Mouse (Mus musculus) embryonic facial prominence, embryonic 11.5 days (tissue): ENCODE results near the gene Slc12a8. TPM values are rescaled to one million over a fixed set of nuclear protein-coding genes. Genes with fewer than 3 reads are reported as not detected.

Experiments
- ATAC-seq: fragments of 200-750 bp; cut with Nextera tagmentation; replicated peaks from 2 replicates; pipeline ENCODE4 v1.8.0; 2017; ENCODE audit warnings: low read depth; ENCODE audit not compliant: insufficient number of reproducible peaks, low FRiP score, low TSS enrichment
- DNase-seq: peaks from one replicate; pipeline ENCODE4 v3.0.0-alpha.2; 2015; ENCODE audit warnings: low spot score
- H3K27ac ChIP-seq: fragments of 300-500 bp; sonication (generic); replicated peaks from 2 replicates; pipeline ENCODE4 v1.5.1; 2014; ENCODE audit warnings: mild to moderate bottlenecking, low read depth, low read length, control low read depth
- H3K27me3 ChIP-seq: fragments of 300-500 bp; sonication (generic); 2 replicates; pipeline ENCODE4 v1.6.1; 2014; ENCODE audit warnings: mild to moderate bottlenecking, low read length, moderate library complexity, mixed read lengths; ENCODE audit not compliant: control insufficient read depth, insufficient read depth
- H3K36me3 ChIP-seq: fragments of 300-500 bp; sonication (generic); replicated peaks from 2 replicates; pipeline ENCODE4 v1.6.1; 2014; ENCODE audit warnings: low read depth, mild to moderate bottlenecking, low read length, moderate library complexity, mixed read lengths; ENCODE audit not compliant: control insufficient read depth, insufficient read depth
- H3K4me1 ChIP-seq: fragments of 300-500 bp; sonication (generic); 2 replicates; pipeline ENCODE4 v1.6.1; 2014; ENCODE audit warnings: low read length, mixed read lengths; ENCODE audit not compliant: control insufficient read depth, insufficient read depth
- H3K4me2 ChIP-seq: fragments of 300-500 bp; sonication (generic); 2 replicates; pipeline ENCODE4 v1.6.1; 2014; ENCODE audit warnings: low read depth, mild to moderate bottlenecking, control low read depth, low read length, moderate library complexity
- H3K4me3 ChIP-seq: fragments of 300-500 bp; sonication (generic); 2 replicates; pipeline ENCODE4 v1.5.1; 2014; ENCODE audit warnings: low read depth, low read length, control low read depth
- H3K9ac ChIP-seq: fragments of 300-500 bp; sonication (generic); replicated peaks from 2 replicates; pipeline ENCODE4 v1.6.1; 2014; ENCODE audit warnings: mild to moderate bottlenecking, control low read depth, low read length
- H3K9me3 ChIP-seq: fragments of 300-500 bp; sonication (generic); replicated peaks from 2 replicates; pipeline ENCODE4 v1.6.1; 2016; ENCODE audit warnings: mild to moderate bottlenecking, low read length, inconsistent platforms, mixed read lengths; ENCODE audit not compliant: control insufficient read depth
- WGBS: fragments of 180-500 bp; shearing (Covaris S2); extraction: QIAGEN DNeasy Blood & Tissue Kit; methylation state at CpG from one replicate; pipeline ENCODE4 v1.1.7; 2014; 5-methylcytosine and 5-hydroxymethylcytosine counted together
- polyA plus RNA-seq: library from polyadenylated mRNA; unstranded; fragments of >200 nt; fragmentation: Nextera tagmentation; extraction: Ambion mirVana; gene quantifications from 2 replicates; pipeline ENCODE4 v1.2.1, GENCODE M21; 2014

The Slc12a8 gene
- polyA plus RNA-seq, 1 experiment from 2014 or later: 0.35 TPM

DNA sequence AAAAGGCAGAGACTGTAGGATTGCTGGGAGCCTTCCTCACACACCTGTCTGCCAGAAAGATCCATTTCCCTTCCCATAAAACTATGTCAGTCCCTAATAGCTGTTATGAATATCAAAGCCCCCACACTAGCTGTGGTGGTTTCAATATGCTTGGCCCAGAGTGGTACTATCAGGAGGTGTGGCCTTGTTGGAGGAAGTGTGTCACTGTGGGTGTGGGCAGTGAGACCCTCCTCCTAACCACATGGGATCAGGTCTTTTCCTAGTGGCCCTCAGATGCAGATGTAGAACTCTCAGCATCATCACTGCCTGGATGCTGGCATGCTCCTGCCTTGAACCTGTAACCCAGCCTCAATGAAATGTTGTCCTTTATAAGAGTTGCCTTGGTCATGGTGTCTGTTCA lies 164.5 kb downstream of the Slc12a8 start:
- ATAC-seq: no peak
- H3K27ac ChIP-seq: no peak overlapping the region
- no peak overlapping the region for H3K4me3 ChIP-seq
- H3K9ac ChIP-seq: no peak overlapping the region
- H3K4me1 ChIP-seq: no peaks in the 10 kb centered on the region
- no peak overlapping the region for H3K4me2 ChIP-seq
- DNase-seq: no peak
- no peaks in the 10 kb centered on the region for H3K36me3 ChIP-seq
- H3K27me3 ChIP-seq: no peaks in the 10 kb centered on the region
- no peaks in the 10 kb centered on the region for H3K9me3 ChIP-seq

DNA sequence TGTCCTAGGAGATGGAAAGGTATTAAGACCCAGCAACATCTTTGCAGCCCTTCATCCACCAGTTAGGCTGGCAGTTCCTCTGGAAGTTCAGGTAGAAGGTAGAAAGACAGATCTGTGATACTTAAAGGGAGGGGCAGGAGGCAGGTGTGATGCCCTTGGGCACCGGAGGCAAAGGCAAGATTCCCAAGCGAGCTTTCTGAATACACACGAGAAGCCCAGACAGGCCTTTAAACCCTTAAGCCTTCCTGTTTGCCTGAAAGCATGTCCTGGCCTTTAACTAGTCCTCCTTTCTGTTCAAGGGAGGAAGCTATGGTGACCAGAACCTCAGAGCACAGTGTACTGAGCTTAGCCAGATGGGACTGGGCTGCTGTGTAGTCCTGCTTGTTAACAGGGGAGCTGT lies 165.5 kb downstream of the Slc12a8 start:
- no peak for DNase-seq
- Histone ChIP-seq H3K27ac (no peak overlapping the region), H3K27me3 (no peaks in the 10 kb centered on the region), H3K9ac (no peak overlapping the region), H3K4me3 (no peak overlapping the region), H3K4me2 (no peak overlapping the region), H3K9me3 (no peaks in the 10 kb centered on the region), H3K36me3 (no peaks in the 10 kb centered on the region), H3K4me1 (no peaks in the 10 kb centered on the region)
- WGBS: 76% methylated on average over 3 of the region's 3 CpGs
- no peak for ATAC-seq

DNA sequence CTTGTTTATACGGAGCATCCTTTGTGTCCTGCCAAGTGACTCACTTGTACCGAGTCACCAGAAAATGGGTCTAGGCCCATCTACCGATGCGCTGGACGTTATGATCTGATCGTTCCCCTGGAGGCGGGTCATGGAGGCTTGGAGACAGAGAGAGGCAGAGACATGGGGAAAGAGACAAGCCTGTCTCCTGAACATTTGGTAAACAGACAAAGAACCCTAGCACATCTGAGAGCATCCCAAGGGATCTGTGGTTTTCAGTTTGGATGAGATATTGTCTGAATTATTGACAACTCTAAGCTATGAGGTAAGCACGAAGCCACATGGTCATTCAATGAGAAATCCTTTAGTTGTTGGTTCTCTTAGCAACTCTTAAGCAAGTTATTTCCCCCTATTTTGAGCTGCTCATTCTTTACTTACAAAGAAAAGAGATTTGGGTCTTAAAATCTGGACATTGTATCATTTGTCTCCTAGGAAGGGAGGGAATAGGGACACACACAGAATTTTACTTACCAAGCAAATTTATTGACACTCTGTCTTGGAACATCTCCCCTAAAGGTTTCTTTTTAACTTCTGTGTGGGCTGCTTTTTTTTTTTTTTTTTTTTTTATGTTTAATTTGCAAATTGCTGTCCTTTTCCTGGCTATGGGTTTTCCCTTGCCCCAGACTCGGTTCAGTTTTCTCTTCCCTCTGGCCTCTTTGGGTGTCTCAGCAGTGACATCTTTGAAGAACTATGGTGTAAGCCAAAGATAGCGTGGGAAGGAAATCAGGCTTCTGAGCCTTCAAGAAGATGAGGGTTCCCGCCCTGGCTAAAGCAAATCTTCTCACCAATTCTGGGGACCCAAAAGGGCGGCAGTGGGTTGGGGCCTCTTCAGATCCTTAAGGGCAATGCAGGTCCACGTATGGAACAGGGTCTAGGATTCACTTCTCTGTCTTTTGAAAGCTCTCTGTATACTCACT lies 166.4 kb downstream of the Slc12a8 start:
- DNase-seq (no peak), ATAC-seq (0 out of 2 replicates have a peak, but pooled peaks have one; percentile 15)
- no peaks in the 10 kb centered on the region for H3K36me3 ChIP-seq
- no peaks in the 10 kb centered on the region for H3K9me3 ChIP-seq
- 66% methylated on average over 13 of the region's 13 CpGs for WGBS
- H3K4me2 ChIP-seq: peak overlapping the region; percentile 94
- no peak overlapping the region for H3K27ac ChIP-seq
- H3K4me1 ChIP-seq: no peaks in the 10 kb centered on the region
- H3K4me3 ChIP-seq: peak overlapping the region; percentile 84
- H3K27me3 ChIP-seq: no peaks in the 10 kb centered on the region
- peak overlapping the region; percentile 90 for H3K9ac ChIP-seq

DNA sequence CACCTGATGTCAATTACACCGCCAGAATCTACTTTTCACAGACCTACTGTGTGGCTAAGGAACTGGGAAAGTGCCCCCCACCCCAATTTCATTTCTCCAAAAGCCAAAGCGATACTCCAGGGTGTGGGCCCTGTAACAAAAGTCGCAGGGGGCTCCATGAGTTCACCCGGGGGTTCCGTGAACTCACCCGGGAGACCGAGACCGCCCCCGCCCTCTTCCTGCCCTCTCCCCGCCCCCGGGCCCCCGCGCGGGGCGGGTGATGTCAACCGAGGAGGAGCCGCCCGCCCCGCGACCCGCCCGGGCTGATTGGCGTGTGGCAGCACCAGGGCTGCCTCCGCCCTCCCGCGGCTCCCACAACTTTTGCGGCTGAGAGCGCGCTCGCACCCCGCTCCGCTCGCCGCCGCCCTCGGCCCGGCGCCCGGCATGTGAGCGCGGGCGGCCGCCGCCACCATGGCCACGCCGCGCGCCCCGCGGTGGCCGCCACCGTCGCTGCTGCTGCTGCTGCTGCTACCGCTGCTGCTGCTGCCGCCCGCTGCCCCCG lies 167.1 kb downstream of the Slc12a8 start, which contains the start of gene Heg1:
TSS of gene Heg1 (plus strand) at position 209 of the 541 bp plus-strand sequence.
- Histone ChIP-seq H3K4me3 (peak within 1 kb of the TSS; percentile 84), H3K27ac (peak within 1 kb of the TSS; percentile 48; the same call in 1 of the 2 replicates), H3K4me2 (peak within 1 kb of the TSS; percentile 94), H3K9ac (peak within 1 kb of the TSS; percentile 90), H3K36me3 (no peaks in the 10 kb centered on the region), H3K27me3 (no peaks in the 10 kb centered on the region), H3K9me3 (no peaks in the 10 kb centered on the region), H3K4me1 (no peaks in the 10 kb centered on the region)
- DNase-seq (peak; percentile 81), ATAC-seq (peak; percentile 74)
- under 1% methylated on average over 45 of the region's 57 CpGs for WGBS

DNA sequence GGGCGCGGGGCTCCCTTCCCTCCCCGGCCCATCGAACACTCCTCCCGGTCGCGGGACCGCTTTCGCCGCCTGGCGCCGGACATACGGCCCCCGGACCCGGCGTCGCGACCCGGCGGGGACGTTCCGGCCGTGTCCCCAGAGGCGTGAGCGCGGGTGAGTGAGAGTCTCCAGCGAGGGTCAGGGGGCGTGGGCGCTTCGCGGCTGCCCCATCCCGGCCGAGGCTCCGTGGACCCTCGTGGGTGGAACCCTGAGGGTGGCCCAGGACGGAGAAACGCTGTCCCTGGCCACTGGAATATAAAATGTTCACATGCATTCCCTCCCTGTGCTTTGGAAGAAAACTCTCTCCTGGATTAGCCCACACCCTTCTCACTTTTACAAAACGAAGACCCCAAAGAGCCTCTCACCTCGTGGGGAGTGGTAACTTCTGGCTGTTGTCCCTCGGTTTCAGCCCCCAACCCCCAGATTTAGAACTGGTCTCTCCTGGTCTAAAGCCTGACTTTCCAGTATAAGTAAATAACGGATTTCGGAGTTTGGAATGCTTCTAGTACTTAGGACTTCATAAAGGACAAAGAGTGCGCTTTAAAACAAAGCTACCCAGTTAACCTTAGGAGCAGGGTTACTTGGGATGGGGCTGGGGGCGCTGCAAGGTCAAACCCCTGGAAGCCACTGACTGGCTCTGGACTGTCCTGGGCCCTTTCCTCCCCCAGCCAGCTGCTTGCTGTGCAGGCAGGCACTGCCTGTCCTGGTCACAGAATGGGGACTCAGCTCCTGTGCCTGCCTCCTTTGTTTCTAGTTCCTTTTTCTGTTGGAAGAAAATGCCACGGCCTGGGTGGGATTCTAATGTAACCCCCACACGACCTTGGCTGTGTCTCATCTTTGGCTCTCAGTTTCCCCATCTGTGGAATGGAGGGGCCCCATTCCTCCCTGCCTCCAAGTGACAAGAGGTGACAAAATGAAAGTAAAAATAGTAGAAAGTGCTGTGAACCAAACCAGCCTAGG lies 167.9 kb downstream of the Slc12a8 start:
- under 1% methylated on average over 44 of the region's 46 CpGs for WGBS

DNA sequence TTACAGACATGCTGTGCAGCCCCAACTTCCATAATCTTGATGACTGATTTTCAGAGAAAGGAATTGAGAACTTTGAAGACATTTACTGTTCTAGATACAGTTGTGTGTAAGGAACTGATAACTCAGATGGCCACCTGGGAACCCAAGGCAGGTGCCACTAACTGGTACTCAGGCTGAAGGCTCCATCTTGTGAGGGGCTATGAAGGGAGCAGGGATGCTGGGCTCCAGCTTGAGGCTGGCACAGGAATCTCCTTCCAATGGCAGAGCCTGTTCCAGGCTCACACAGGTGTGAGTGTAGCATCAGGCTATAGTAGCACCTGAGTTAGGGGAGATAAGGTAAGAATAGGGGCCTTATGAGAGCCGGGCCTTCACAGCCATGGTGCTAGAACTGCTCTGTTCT lies 168.9 kb downstream of the Slc12a8 start:
- Histone ChIP-seq H3K4me3 (peak overlapping the region; percentile 84), H3K4me2 (no peak overlapping the region; the same call in 1 of the 2 replicates), H3K4me1 (no peaks in the 10 kb centered on the region), H3K36me3 (no peaks in the 10 kb centered on the region), H3K9ac (no peak overlapping the region), H3K27me3 (no peaks in the 10 kb centered on the region), H3K27ac (no peak overlapping the region), H3K9me3 (no peaks in the 10 kb centered on the region)
- DNase-seq: no peak
- 89% methylated on average over 1 of the region's 1 CpGs for WGBS
- no peak for ATAC-seq

More for the DNA sequence above, 167.9 kb downstream of the Slc12a8 start:
- H3K27me3 ChIP-seq: no peaks in the 10 kb centered on the region
- H3K9me3 ChIP-seq: no peaks in the 10 kb centered on the region
- DNase-seq (peak; percentile 39), ATAC-seq (0 out of 2 replicates have a peak, but pooled peaks have one; percentile 7)
- peak overlapping the region; percentile 84 for H3K4me3 ChIP-seq
- H3K27ac ChIP-seq: peak overlapping the region; percentile 48; the same call in 1 of the 2 replicates
- peak overlapping the region; percentile 90 for H3K9ac ChIP-seq
- peak overlapping the region; percentile 94 for H3K4me2 ChIP-seq
- H3K4me1 ChIP-seq: no peaks in the 10 kb centered on the region
- H3K36me3 ChIP-seq: no peaks in the 10 kb centered on the region

DNA sequence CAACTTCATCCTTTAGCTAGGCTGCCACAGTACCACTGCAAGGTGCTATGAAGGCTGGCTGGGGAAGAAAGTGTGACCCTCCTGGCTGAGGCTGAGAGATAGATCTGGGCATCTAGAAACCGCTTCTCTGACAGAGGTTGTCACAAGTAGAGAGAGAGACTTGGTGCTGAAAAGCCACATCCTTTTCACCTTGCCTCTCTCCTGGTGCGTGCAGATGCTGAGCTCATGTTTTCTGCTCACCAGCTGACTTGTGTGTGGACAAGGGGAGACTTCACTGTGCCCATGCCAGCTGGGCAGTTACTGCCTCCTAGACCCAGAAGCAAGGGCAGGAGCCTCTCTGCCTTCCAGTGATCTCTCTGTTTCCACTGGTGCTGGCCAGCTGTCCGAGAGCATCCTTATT lies 170.6 kb downstream of the Slc12a8 start:
- no peak overlapping the region for H3K4me3 ChIP-seq
- DNase-seq (no peak), ATAC-seq (no peak)
- no peak overlapping the region for H3K4me2 ChIP-seq
- no peak overlapping the region for H3K9ac ChIP-seq
- H3K36me3 ChIP-seq: no peaks in the 10 kb centered on the region
- WGBS: 72% methylated on average over 3 of the region's 3 CpGs
- no peaks in the 10 kb centered on the region for H3K4me1 ChIP-seq
- no peak overlapping the region for H3K27ac ChIP-seq
- no peaks in the 10 kb centered on the region for H3K27me3 ChIP-seq
- no peaks in the 10 kb centered on the region for H3K9me3 ChIP-seq
